Mouse (Mus musculus) hindbrain, embryonic 14.5 days (tissue): Measurements from ENCODE around the gene Pex13. TPM values are rescaled to one million over a fixed set of nuclear protein-coding genes. Genes with fewer than 3 reads are reported as not detected.
A peak's percentile ranks its signal among the peaks of the same experiment; 100 is the strongest.

ENCODE experiments used
- ATAC-seq: fragments of 200-750 bp; cut with Nextera tagmentation; 2 replicates; pipeline ENCODE4 v1.8.0; 2017; ENCODE audit warnings: moderate number of reproducible peaks, mild to moderate bottlenecking, moderate TSS enrichment, moderate library complexity; ENCODE audit not compliant: low FRiP score
- DNase-seq: peaks from one replicate; pipeline ENCODE4 v3.0.0-alpha.2; 2015; ENCODE audit warnings: low spot score
- H3K27ac ChIP-seq: fragments of 300-500 bp; sonication (generic); 2 replicates; pipeline ENCODE4 v1.5.1; 2014; ENCODE audit warnings: mild to moderate bottlenecking, moderate library complexity
- H3K27me3 ChIP-seq: fragments of 300-500 bp; sonication (generic); 2 replicates; pipeline ENCODE4 v1.6.1; 2014; ENCODE audit warnings: mild to moderate bottlenecking, low read length, mixed read lengths; ENCODE audit not compliant: control insufficient read depth, insufficient read depth
- H3K36me3 ChIP-seq: fragments of 300-500 bp; sonication (generic); replicated peaks from 2 replicates; pipeline ENCODE4 v1.6.1; 2014; ENCODE audit not compliant: control insufficient read depth, insufficient read depth
- H3K4me1 ChIP-seq: fragments of 300-500 bp; sonication (generic); replicated peaks from 2 replicates; pipeline ENCODE4 v1.6.1; 2014; ENCODE audit warnings: antibody characterized with exemption, low read length, mixed read lengths; ENCODE audit not compliant: control insufficient read depth, insufficient read depth
- H3K4me2 ChIP-seq: fragments of 300-500 bp; sonication (generic); replicated peaks from 2 replicates; pipeline ENCODE4 v1.6.1; 2014; ENCODE audit warnings: mild to moderate bottlenecking, moderate library complexity
- H3K4me3 ChIP-seq: fragments of 300-500 bp; sonication (generic); replicated peaks from 2 replicates; pipeline ENCODE4 v1.5.1; 2014; ENCODE audit warnings: mild to moderate bottlenecking, low read length
- H3K9ac ChIP-seq: fragments of 300-500 bp; sonication (generic); 2 replicates; pipeline ENCODE4 v1.6.1; 2014
- H3K9me3 ChIP-seq: fragments of 300-500 bp; sonication (generic); 2 replicates; pipeline ENCODE4 v1.6.1; 2016; ENCODE audit warnings: low read length; ENCODE audit not compliant: control insufficient read depth
- WGBS: fragments of 180-500 bp; shearing (Covaris S2); extraction: QIAGEN DNeasy Blood & Tissue Kit; methylation state at CpG from one replicate; pipeline ENCODE4 v1.1.7; 2014; 5-methylcytosine and 5-hydroxymethylcytosine counted together
- polyA plus RNA-seq: library from polyadenylated mRNA; unstranded; fragments of >200 nt; fragmentation: Nextera tagmentation; extraction: Ambion mirVana; gene quantifications from 2 replicates; pipeline ENCODE4 v1.2.1, GENCODE M21; 2014

The Pex13 gene
- polyA plus RNA-seq, 1 experiment from 2014 or later: 38.6 TPM

DNA sequence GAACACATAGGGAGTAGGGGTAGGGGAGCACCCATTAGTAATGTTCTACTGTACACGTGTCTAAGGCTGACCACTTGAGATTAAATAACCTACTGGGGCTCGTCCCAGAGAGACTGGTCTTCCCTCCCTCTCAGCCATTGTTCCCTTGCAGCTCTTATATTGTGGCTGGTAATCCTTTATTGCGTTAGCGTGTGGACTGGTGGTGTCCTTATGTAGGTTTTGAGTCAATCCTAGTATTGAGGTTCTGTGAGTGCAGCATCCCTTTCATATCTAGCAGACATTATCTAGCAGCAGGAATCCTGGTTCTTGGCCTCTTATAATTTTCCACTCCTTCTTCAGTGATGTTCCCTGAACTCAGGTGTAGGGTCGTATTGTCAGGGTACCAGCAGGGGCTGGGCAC lies 20.9 kb upstream of the Pex13 start:
- Histone ChIP-seq H3K9ac (no peak overlapping the region), H3K27me3 (no peaks in the 10 kb centered on the region), H3K4me1 (no peaks in the 10 kb centered on the region), H3K4me2 (no peak overlapping the region), H3K36me3 (peaks cover 54% of the 10 kb centered on the region), H3K4me3 (no peak overlapping the region), H3K27ac (no peak overlapping the region), H3K9me3 (no peaks in the 10 kb centered on the region)
- 94% methylated on average over 5 of the region's 5 CpGs for WGBS
- DNase-seq (no peak), ATAC-seq (no peak)

GRCm38 (mm10) chr11:23682561-23682960 lies 16.8 kb upstream of the Pex13 start:
- ATAC-seq (no peak), DNase-seq (no peak)
- Histone ChIP-seq H3K36me3 (peaks cover 71% of the 10 kb centered on the region), H3K4me1 (no peaks in the 10 kb centered on the region), H3K9me3 (no peaks in the 10 kb centered on the region), H3K4me2 (no peak overlapping the region), H3K9ac (no peak overlapping the region), H3K27me3 (no peaks in the 10 kb centered on the region), H3K4me3 (no peak overlapping the region), H3K27ac (no peak overlapping the region)
- 91% methylated on average over 5 of the region's 5 CpGs for WGBS

- no peak overlapping the region for H3K4me2 ChIP-seq
- H3K4me1 ChIP-seq: no peaks in the 10 kb centered on the region
- no peak overlapping the region for H3K4me3 ChIP-seq
- no peaks in the 10 kb centered on the region for H3K9me3 ChIP-seq
- no peak overlapping the region for H3K9ac ChIP-seq
- H3K27ac ChIP-seq: no peak overlapping the region
- H3K36me3 ChIP-seq: peaks cover 80% of the 10 kb centered on the region
- ATAC-seq (no peak), DNase-seq (no peak)
- WGBS: 91% methylated on average over 6 of the region's 6 CpGs
- no peaks in the 10 kb centered on the region for H3K27me3 ChIP-seq
Measured at GRCm38 (mm10) chr11:23680435-23680950, 14.7 kb upstream of the Pex13 start.

DNA sequence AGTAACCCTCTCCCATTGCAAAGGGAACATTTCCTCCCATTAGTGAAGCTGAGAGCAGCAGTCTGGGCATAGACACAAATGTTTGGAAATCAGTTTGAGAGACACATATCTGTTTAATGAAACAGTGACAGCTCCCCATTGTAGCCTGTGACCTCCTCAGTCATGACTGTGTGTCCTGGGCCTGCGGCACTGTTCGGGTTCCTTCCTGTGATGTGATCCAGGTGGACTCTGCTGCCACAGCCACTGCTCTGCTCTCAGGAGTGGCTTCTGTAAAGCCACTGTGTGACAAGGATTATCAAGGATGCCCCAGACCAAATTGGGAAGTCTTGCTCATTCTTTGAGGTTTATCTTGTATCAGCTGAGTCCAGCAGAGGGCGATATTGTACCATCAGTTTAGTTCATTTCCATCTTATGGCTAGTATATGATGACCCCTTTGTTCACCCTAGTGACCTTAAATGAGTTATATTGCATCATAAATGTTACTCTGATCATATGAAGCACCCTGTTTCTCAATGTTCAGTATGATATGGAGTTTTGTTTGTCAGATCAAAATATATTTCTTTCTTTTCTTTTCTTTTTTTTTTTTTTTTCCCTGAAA lies 13.4 kb upstream of the Pex13 start:
- 56% methylated on average over 3 of the region's 3 CpGs for WGBS
- peaks cover 87% of the 10 kb centered on the region for H3K36me3 ChIP-seq
- H3K4me3 ChIP-seq: no peak overlapping the region
- H3K9me3 ChIP-seq: no peaks in the 10 kb centered on the region
- no peak overlapping the region for H3K27ac ChIP-seq
- no peaks in the 10 kb centered on the region for H3K27me3 ChIP-seq
- H3K4me1 ChIP-seq: no peaks in the 10 kb centered on the region
- H3K9ac ChIP-seq: no peak overlapping the region
- H3K4me2 ChIP-seq: no peak overlapping the region
- ATAC-seq: peak; percentile 37; the same call in 1 of the 2 replicates
- DNase-seq: peak; percentile 83

- ATAC-seq (no peak), DNase-seq (no peak)
- Histone ChIP-seq H3K9me3 (no peaks in the 10 kb centered on the region), H3K9ac (no peak overlapping the region), H3K4me1 (no peaks in the 10 kb centered on the region), H3K27me3 (no peaks in the 10 kb centered on the region), H3K36me3 (peaks cover 81% of the 10 kb centered on the region), H3K27ac (no peak overlapping the region), H3K4me3 (no peak overlapping the region), H3K4me2 (no peak overlapping the region)
- 92% methylated on average over 5 of the region's 5 CpGs for WGBS
Measured at GRCm38 (mm10) chr11:23676100-23676499, 10.3 kb upstream of the Pex13 start.

GRCm38 (mm10) chr11:23672256-23672749 lies 6.5 kb upstream of the Pex13 start:
- Histone ChIP-seq H3K9ac (no peak overlapping the region), H3K27me3 (no peaks in the 10 kb centered on the region), H3K36me3 (peaks cover 60% of the 10 kb centered on the region), H3K27ac (no peak overlapping the region), H3K9me3 (no peaks in the 10 kb centered on the region), H3K4me3 (no peak overlapping the region), H3K4me2 (no peak overlapping the region), H3K4me1 (peaks cover under 1% of the 10 kb centered on the region; the same call in 1 of the 2 replicates)
- 94% methylated on average over 4 of the region's 4 CpGs for WGBS
- ATAC-seq (no peak), DNase-seq (no peak)

GRCm38 (mm10) chr11:23667128-23667527 lies 1.4 kb upstream of the Pex13 start:
- Histone ChIP-seq H3K27ac (no peak overlapping the region; the same call in 1 of the 2 replicates), H3K9me3 (no peaks in the 10 kb centered on the region), H3K4me1 (peaks cover 16% of the 10 kb centered on the region), H3K4me2 (peak overlapping the region; percentile 80), H3K4me3 (peak overlapping the region; percentile 81), H3K36me3 (peaks cover 13% of the 10 kb centered on the region), H3K27me3 (no peaks in the 10 kb centered on the region), H3K9ac (peak overlapping the region; percentile 84; the same call in 1 of the 2 replicates)
- no peak for ATAC-seq
- 37% methylated on average over 3 of the region's 3 CpGs for WGBS
- DNase-seq: no peak

- Histone ChIP-seq H3K9me3 (no peaks in the 10 kb centered on the region), H3K4me1 (peaks cover 16% of the 10 kb centered on the region), H3K27ac (peak overlapping the region; percentile 96), H3K4me2 (peak overlapping the region; percentile 80), H3K4me3 (peak overlapping the region; percentile 81), H3K36me3 (peaks cover 10% of the 10 kb centered on the region), H3K9ac (peak overlapping the region; percentile 84), H3K27me3 (no peaks in the 10 kb centered on the region)
- DNase-seq (no peak), ATAC-seq (no peak; the same call in 1 of the 2 replicates)
- 9% methylated on average over 5 of the region's 5 CpGs for WGBS
Measured at GRCm38 (mm10) chr11:23666526-23666925, 767 bp upstream of the Pex13 start.

GRCm38 (mm10) chr11:23665311-23665786 lies 410 bp downstream of the Pex13 start, which contains the start of gene Pus10:
Pus10 (plus strand) TSS chr11:23665674.
- Histone ChIP-seq H3K27me3 (no peaks in the 10 kb centered on the region), H3K36me3 (peaks cover 6% of the 10 kb centered on the region; the same call in 1 of the 2 replicates), H3K4me1 (peaks cover 16% of the 10 kb centered on the region), H3K9me3 (no peaks in the 10 kb centered on the region), H3K27ac (peak within 1 kb of the TSS; percentile 96), H3K4me3 (peak within 1 kb of the TSS; percentile 81), H3K9ac (peak within 1 kb of the TSS; percentile 84), H3K4me2 (peak within 1 kb of the TSS; percentile 80)
- under 1% methylated on average over 40 of the region's 40 CpGs for WGBS
- peak; percentile 61 for ATAC-seq
- DNase-seq: peak; percentile 30
